Mouse (Mus musculus): ENCODE measurements around the gene Nr1h4.
A peak's percentile ranks its signal among the peaks of the same experiment; 100 is the strongest.

Gene Nr1h4

GRCm38 (mm10) chr10:89470596-89471353 is 62.6 kb downstream of the Nr1h4 start:
- peak; percentile 36 to 71 for DNase-seq

- peak in 1 of 2 experiments; percentile 28 for DNase-seq
These were observed 68.5 kb downstream of the Nr1h4 start for GRCm38 (mm10) chr10:89464760-89465405.

GRCm38 (mm10) chr10:89462890-89463289 is 70.5 kb downstream of the Nr1h4 start:
- DNase-seq, result no peak

GRCm38 (mm10) chr10:89461856-89462507 is 71.4 kb downstream of the Nr1h4 start:
- DNase-seq, result peak; percentile 81 to 82

GRCm38 (mm10) chr10:89460972-89461371 is 72.4 kb downstream of the Nr1h4 start:
- no peak for DNase-seq

- DNase-seq, result peak in 1 of 2 experiments; percentile 68
These were observed 74.6 kb downstream of the Nr1h4 start for GRCm38 (mm10) chr10:89458770-89459169.

GRCm38 (mm10) chr10:89453794-89454193 is 79.6 kb downstream of the Nr1h4 start:
- DNase-seq, result no peak

GRCm38 (mm10) chr10:89453068-89453641 is 80.2 kb downstream of the Nr1h4 start:
- no peak for DNase-seq

GRCm38 (mm10) chr10:89450411-89450810 is 83.0 kb downstream of the Nr1h4 start:
- no peak for DNase-seq

- no peak for DNase-seq
These were observed 89.0 kb downstream of the Nr1h4 start for GRCm38 (mm10) chr10:89444381-89444780.

- DNase-seq, result peak; percentile 88 to 92
These were observed 89.7 kb downstream of the Nr1h4 start, which contains the start of gene Gas2l3 for GRCm38 (mm10) chr10:89443623-89444151. Gene Gas2l3 (minus strand): TSS chr10:89443967.

GRCm38 (mm10) chr10:89443115-89443622 is 90.2 kb downstream of the Nr1h4 start:
- DNase-seq, result peak in 1 of 2 experiments; percentile 17

GRCm38 (mm10) chr10:89442640-89443039 is 90.7 kb downstream of the Nr1h4 start:
- DNase-seq, result no peak

- DNase-seq, result no peak
These were observed 91.4 kb downstream of the Nr1h4 start for GRCm38 (mm10) chr10:89441961-89442360.

- DNase-seq, result no peak
These were observed 94.0 kb downstream of the Nr1h4 start for GRCm38 (mm10) chr10:89439380-89439779.

- DNase-seq, result no peak
These were observed 95.4 kb downstream of the Nr1h4 start for GRCm38 (mm10) chr10:89437996-89438395.

- no peak for DNase-seq
These were observed 95.9 kb downstream of the Nr1h4 start for GRCm38 (mm10) chr10:89437472-89437871.

- no peak for DNase-seq
These were observed 97.5 kb downstream of the Nr1h4 start for GRCm38 (mm10) chr10:89435920-89436319.

- no peak for DNase-seq
These were observed 98.0 kb downstream of the Nr1h4 start for GRCm38 (mm10) chr10:89435413-89435812.

- DNase-seq, result no peak
These were observed 98.7 kb downstream of the Nr1h4 start for GRCm38 (mm10) chr10:89434509-89435210.

GRCm38 (mm10) chr10:89432743-89433142 is 100.6 kb downstream of the Nr1h4 start:
- DNase-seq, result no peak

GRCm38 (mm10) chr10:89430751-89431150 is 102.6 kb downstream of the Nr1h4 start:
- DNase-seq, result no peak
